Mouse (Mus musculus): ENCODE results near the gene Arhgap15.
"Not testable (repeated sequence)": the region's sequence is repeated elsewhere in the genome, so short reads cannot be mapped to it uniquely, and the experiment has no call there.

Gene Arhgap15

DNA sequence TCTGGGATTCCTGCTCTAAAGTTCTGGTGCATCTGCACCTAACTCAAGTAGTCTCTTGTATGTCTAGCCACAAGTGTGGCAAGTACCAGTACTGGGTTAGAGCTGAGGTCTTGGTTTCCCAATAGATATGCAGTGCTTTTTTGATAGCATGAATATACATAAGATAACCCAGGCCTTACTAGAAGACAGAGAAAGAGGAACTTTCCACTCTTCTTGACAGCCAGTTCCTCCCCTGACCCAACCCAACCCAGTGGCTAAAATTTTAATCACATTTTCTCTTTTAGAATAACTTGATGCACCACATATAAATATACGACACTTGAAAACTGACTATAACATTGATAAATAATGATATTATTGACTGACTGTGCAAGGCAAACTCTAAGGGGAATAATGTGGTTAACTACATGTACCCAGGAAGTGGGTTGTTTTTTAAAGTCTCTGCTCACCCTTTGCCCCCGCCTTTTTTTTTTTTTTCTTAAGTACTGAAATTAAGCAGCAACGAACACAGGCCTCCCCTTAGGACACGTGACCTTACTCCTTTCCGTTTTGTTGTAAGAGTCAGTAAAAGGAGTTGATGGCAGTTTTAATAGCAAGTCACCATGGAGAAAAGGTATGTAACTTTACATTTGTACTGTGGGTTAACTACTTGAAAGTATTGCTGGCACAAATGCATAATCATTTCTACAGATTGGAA is at the start of gene Arhgap15:
Gene Arhgap15, plus strand, starts transcription at position 538 of the 697 bp plus-strand sequence.
- DNase-seq (ENCODE audit: low read depth, low spot score), result no peak

DNA sequence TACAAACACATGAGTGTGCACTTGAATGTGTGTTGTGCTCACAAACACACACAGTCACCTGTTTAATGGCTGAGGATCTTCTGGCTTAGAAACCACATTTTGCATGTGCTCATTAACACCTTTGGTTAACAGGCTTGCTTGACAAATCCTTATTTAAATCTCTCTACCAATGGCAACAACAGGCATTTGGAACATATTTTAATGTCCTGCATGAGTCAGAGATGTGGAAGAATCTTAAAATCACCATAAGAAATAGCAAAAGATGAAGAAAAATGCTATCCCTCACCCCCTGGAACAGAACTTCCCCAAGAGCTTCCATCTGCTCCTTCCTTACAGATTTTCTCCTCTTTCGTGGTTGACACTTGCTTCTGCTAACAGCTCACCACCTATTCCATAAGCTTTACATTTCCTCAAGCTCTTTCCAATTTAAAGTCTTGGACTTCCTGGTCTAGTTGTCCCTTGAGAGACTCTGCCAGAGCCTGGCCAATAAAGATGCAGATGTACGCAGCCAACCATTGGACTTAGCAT is 35.9 kb upstream of the Arhgap15 start:
- peak; percentile 73 for DNase-seq (ENCODE audit: low read depth, low spot score)

DNA sequence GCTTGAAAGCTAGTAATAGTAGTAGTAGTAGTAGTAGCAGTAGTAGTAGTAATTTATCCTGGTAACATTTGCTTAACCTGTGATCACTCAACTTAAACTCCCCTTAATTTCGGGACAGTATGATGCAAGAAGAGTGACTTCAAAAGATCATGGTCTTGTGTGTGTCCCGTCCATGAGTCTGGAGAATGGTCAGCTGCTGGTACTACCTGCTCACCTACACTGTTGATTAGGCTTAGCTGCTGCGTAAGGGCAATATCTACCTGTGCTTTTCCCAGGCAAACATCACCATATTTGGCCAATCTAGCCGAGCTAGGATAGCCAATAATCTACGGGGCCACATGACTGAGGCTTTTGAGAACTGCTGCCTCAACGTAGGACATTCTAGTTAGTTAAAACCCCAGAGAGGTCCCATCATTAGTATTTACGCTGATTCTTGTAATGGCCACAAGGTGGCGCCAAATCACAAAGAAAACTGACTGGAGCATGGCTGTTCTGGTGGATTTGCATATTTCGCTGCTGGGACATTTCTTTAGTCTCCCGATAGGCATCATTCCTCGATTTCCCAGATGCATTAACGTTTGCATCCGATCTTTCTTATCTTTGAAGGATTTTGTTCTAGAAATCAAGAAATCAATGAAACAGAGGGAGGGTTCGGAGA is 26.0 kb upstream of the Arhgap15 start:
- DNase-seq (ENCODE audit: low read depth, low spot score), result peak; percentile 80

DNA sequence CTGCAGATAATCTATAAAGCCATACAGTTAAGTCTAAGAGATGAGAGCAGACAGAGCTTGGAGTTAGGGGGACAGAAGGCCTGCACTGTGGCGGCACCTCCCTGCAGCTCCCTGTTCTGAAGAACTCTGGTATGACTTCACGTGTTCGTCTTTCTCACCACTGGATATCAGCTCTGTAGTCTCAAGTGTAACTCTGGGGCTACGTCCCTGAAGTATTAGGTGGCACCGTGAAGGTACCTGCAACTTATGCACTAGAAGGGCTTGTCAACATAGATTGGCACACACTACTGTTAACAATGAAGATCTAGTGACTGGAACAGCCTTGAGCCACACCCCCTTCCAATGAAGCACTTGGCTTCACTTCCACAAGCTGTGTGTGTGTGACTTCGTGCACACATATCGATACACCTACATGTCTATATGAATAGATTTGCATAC is 25.5 kb upstream of the Arhgap15 start:
- DNase-seq (ENCODE audit: low read depth, low spot score), result no peak

DNA sequence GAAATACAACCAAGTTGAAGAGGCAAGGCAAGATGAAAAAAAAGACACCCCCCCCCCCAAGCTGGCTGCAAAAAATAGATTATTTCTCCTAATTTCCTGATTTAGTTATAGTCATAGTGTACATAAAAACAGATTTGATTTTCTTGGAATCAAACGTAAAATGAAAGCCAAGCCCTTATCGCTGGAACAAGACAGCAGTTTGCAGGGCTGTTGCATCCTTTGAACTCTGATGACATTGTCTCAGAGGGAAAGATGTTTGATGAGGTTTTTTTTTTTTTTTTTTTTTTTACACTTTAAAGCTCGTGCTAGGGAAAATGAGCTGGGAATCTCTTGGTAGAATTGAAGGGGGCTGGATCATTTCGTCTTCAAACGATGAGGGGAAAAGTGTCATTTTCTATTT is 21.4 kb upstream of the Arhgap15 start:
- DNase-seq (ENCODE audit: low read depth, low spot score), result no peak

DNA sequence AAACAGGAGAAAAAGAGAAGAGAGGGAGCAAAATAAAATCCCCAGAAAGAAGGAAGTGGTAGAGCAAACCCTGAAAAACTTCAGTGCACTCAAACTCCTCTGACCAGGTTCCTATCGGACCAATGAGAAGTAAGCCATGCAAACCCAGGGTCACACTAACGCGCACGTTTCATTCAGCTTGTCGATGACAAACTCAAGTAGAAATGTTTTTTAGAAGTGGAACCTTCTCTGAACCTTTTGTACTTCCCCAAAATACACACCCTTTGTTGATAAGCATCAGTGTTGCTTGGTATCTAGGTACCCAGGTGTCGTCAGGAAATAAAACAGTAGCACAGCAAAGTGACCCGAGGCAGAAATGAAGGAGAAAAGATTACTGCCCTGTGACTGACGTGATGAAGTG is 20.9 kb upstream of the Arhgap15 start:
- no peak for DNase-seq (ENCODE audit: low read depth, low spot score)

DNA sequence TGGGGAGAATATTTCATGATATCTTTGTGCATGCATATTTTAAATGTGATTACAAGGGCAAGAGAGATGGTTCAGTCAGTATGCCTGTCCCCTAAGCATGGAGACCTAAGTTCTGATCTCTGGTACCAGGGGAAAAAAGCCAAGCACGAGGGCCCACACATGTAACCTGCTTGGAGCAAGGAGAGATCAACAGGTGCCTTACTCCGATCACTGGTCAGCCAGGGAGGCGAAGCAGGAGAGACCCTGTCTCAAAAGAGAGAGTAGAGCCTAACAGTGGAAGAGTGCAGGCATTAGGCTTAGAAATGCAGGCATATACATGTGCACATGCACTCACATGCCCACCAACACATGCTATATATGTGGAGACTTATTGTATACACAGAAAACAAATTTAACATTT is 19.8 kb upstream of the Arhgap15 start:
- DNase-seq (ENCODE audit: low read depth, low spot score), result no peak

DNA sequence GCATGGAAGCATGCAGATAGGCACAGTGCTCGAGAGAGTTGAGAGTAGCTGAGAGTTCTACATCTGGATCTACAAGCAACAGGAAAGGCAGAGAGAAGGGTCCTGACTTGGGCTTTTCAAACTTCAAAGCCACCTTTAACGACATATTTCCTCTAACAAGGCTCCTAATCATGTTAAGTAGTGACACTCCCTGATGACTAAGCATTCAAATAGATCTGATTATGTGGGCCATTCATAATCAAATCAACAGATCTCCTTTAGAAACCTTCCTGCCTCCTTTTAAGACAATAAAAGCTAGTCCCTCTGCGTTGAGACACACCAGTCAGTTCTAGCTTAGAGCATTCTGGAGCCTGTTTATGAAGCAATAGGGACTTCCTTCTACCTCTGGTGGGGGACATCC is 16.2 kb upstream of the Arhgap15 start:
- no peak for DNase-seq (ENCODE audit: low read depth, low spot score)

DNA sequence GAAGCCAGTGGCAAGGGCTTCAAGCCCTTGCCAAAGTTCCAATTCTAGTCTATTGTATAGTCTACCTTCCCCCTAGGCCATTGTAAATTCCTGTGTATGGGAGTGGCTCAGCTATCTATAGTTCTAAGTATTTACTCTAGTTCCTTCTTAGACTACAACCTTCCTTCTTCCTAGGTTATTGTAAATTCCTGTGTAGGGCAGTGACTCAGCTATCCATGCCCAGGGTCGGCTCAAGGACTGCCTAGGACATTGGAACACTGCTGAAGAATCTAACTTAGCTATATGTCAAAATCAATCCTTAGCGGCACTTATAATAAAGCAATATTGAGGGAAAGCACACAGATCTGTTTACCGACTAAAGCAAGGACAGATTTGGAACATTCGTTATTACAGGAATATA is 13.6 kb upstream of the Arhgap15 start:
- DNase-seq (ENCODE audit: low read depth, low spot score), result not testable (repeated sequence)

DNA sequence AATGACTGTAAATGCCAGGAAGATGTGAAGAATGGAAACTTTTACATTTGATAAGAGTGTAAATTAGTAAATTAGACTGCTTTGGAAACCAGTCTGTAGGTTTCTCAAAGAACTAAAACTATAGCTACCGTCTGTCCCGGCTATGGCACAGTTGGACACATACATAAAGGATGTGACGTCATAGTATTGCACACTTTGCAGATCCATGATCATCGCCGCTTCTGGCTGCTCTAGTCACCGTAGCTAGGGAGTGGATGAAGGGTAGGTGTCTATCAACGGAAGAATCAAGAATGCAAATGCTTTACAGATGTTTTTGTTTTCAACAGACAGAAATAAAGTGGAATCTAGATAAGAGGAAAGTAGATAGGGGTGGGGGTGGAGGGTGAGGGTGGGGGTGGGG is 11.1 kb upstream of the Arhgap15 start:
- DNase-seq (ENCODE audit: low read depth, low spot score), result no peak

DNA sequence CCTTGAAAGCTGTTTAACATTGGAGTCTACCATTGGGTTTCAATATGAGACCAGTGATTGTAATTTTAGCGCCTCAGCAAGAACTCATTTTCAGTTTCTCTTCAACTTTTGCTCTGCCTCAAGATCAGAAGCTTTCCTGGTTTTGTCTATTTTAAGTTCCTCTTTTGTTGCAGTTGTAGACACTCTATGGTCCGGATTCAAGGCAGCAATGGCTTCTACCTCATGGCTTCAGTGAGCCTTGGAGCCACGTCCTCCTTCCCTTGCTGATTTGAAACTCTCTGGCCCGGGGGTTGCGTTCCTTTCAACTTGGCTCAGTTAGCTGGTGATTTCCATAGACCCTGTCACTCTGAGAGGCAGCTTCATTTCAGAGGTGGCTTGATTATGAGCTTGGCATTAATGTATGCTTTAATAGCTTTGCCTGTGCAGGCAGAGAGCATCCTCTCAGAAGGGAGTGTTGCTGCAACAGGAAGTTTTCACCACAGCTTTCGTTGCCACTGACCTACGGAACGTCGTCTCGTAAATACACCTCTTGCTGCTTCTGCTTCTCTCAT is 10.0 kb upstream of the Arhgap15 start:
- DNase-seq (ENCODE audit: low read depth, low spot score), result peak; percentile 12

DNA sequence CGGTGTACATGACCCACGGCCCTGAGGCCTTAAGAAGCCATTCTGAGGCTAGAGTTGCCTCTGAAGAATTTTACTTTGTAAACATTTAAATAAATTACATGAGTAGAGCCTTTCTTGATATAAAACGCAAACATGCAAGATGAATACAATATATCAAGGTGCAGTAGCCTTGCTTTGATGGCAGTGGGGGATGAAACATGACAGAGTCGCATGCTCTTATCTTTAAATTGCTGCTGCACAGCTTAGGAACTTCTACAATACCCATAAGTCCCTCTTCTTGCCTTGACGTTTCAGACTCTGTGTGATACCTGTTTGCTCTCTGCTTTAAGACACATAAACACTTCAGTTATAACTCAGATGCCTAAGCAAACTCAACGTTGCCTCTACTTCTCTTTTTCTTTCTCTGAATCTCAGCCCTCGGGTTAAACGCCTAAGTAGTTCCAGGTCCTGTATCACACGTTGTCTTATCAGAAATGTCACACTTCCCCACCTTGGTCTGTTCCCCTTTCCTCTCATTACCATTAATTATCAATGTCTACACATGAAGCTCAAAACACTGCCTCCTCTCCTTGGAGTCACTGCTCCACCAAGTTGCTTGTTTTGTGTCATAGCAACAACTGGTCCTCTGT is 9.3 kb upstream of the Arhgap15 start:
- DNase-seq (ENCODE audit: low read depth, low spot score), result no peak

DNA sequence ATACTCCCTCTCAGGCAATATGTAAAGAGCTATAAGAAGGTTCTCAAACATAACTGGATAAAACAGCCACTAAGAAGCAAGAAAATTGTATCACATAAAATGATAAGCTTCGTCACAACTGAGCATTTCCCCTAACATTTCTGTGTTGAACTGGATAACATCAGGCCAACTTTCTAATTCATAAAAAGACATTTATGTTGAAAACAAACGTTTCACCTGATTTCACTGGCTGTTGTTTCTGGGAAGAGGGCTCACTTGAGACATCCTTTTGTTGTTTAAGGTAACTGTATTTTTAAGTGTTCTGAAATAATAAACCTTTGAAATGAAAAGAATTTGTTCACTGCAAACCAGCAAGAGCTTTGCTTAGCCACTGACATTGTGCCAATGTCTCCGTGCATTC is 697 bp downstream of the Arhgap15 start:
- no peak for DNase-seq (ENCODE audit: low read depth, low spot score)

DNA sequence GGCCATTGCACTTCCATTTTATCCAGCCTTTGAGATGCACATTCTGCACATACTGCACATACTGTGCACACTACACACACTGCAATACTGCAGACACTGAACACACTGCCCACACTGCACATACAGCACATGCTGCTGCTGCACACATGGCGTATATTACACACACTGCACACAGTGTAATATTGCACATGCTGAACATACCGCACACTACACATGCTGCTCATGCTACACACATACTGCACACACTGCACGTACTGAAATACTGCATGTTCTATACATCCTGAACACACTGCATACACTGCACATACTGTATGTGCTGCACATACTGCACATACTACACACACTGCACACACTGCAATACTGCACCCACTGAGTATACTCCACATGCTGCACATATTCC is 7.3 kb downstream of the Arhgap15 start:
- DNase-seq (ENCODE audit: low read depth, low spot score), result no peak

DNA sequence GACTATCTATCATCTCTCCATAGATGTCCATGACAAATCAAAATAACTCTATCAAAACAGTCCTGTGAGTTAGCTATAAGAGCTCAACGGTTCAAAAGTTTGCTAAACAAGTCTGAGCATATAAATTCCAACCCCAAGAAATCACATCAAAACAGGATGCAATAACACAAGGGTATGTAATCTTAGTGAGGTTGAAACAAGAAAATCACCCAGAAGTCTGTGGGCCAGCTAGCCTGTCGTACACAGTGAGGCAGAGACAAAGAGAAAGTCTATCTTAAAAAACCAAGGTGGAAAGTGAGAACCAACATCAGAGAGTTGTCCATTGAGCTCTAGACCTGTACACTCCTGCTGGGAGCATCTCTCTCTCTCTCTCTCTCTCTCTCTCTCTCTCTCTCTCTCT is 8.0 kb downstream of the Arhgap15 start:
- no peak for DNase-seq (ENCODE audit: low read depth, low spot score)

DNA sequence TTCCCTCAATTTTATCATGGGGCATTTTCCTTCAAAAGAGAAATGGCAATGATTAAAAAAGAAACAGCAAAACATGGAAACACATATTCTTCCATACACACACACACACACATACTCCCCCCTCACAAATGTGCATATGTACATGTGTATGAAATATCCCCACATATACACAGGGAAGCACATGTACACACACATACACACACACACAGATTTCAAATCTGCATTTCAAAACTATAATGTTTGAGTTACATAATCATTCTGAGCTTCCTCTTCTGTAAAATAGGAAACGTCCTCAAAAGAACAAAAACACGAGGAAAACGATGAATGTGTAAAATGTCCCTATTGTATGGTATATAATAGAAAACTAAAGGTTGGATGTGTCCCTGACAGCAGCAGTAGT is 13.1 kb downstream of the Arhgap15 start:
- DNase-seq (ENCODE audit: low read depth, low spot score), result no peak

DNA sequence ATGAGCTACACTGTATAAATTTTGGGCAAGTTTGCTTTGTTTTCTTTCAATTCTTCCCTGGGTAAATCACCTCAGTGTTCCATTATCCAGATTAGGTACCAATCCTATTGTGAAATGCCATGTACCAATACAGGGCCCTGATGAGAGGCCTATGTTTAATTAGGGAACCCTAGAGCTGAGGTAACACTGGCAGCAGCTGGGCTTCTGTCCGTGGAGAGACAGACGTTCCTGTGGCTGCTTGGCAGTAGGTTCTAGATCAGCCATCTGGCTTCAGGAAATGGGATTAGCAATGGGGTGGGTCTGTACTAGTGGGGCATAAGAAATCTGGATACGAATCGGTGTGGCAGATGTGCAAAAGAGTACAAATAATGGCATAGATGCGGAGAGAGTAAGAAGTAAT is 14.7 kb downstream of the Arhgap15 start:
- peak; percentile 14 for DNase-seq (ENCODE audit: low read depth, low spot score)

DNA sequence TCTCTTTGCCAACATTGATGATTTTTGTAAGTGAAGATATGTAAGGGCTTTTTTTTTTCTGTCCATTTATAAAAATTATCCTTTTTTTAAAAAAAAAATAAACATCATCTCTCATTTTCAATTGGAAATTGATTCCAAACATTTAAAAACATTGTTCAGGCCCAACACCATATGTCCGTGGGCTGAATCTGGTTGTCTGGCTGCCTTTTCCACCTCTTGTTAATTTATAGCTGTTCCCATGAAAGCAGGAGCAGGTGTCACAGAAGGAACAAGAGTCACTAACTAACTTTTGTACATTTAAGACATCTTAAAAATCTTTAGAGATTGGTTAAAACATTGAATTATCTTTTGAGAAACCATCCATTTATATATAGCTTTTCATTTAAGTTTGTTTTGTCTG is 15.8 kb downstream of the Arhgap15 start:
- DNase-seq (ENCODE audit: low read depth, low spot score), result peak; percentile 66

DNA sequence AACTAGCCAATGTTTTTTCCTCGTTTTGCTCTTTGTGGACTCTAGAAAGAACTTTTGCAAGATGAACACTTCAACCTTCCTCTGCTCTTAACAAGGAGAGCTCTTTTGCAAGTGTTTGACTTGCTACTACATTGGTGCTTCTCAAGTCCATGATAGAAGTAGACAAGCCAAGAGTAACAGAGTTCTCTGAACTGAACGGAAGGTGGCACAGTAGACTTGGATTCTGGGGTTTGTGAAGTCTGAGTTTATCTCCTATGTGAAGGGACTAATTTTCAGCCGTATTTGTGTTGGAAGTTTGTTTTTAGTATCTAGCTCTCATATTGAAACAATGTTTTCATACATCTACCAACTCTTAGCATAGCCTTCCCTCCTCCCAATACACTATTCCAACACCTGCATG is 17.6 kb downstream of the Arhgap15 start:
- DNase-seq (ENCODE audit: low read depth, low spot score), result no peak

DNA sequence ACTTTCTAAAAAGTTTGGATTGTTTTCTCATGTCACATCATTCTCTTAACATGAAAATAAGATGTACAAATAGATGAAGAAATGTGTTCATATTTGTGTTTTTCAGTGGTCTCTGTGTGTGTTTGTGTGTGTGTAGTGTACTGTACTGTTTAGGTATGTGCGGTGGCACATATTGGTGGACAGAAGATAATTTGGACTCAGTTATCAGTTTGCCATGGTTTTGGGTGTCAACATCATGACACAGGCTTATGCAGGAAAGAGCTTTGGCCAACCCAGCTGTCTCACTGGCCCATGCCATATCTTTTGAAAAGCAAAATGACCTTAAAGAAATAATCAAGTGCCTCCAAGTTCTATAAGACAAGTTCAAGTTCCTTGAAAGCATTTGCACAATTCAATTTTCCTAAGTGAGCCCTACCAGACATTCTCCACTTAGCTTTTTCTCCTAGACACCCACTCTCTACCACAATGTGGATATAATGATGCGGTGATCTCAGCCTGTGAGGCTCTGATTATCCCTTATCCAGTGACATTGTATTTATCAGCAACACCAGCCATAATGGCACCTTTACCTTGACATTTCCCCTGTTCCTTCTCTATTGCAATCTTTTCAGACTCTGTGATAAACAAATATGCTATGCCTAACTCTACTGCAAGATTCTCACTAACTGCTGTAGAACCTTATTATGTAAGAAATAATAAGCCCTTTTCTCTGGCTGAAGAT is 21.4 kb downstream of the Arhgap15 start:
- DNase-seq (ENCODE audit: low read depth, low spot score), result no peak

DNA sequence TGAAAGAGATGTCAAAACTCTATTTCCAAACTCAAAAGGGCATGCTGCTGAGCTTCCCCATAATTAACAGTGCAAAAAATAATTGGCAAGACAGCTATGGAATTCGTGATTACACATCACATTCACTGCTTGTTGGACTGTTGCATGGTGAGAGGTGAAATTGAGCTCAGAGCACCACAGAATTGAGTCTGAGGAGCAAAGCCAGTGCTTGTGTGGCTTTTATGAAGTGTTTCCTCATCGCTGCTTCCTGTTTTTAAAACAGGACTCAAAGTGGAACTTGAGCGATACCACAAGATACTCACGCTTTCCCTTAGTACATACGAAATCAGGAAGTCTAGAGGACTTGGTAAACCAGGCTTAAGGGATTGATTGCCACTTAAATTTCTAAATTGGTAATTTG is 24.0 kb downstream of the Arhgap15 start:
- no peak for DNase-seq (ENCODE audit: low read depth, low spot score)

DNA sequence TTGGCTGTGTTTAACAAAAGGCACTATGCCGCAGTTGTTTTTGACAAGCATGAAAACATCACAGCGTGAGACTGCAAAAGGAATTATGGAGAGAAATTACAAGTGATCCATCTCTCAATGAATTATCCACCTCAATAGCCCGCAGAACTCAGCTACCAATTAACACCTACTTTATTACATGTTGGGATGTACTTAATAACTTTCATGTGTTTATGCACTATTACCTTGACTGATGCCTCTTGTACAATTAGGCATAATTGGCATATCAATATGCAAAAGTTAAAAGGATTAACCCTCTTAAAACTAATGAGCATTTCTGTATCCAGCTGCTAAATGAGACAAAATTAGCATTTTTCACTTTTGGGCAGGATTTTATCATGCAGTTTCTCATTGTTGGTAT is 33.5 kb downstream of the Arhgap15 start:
- DNase-seq (ENCODE audit: low read depth, low spot score), result no peak

Measured in brain, adult 2 months (tissue).